Mouse (Mus musculus): ENCODE measurements at regions not wholly inside any gene's neighbourhood (a gene's known extent, or its start where the extent isn't known, plus 50 kb on each side); places are given as distances from the start of the nearest gene placed in this dataset.

GRCm38 (mm10) chr13:57186168-57186567 is 290.4 kb upstream of the Trpc7 start:
- DNase-seq (ENCODE audit: low read depth, low spot score), result no peak

- no peak for DNase-seq (ENCODE audit: low read depth, low spot score)
Observed at GRCm38 (mm10) chr13:57170180-57170579, 274.4 kb upstream of the Trpc7 start.

- DNase-seq (ENCODE audit: low read depth, low spot score), result no peak
Observed at GRCm38 (mm10) chr13:57169621-57170020, 273.8 kb upstream of the Trpc7 start.

GRCm38 (mm10) chr13:57165367-57165766 is 269.6 kb upstream of the Trpc7 start:
- no peak for DNase-seq (ENCODE audit: low read depth, low spot score)

GRCm38 (mm10) chr13:57152787-57153186 is 257.0 kb upstream of the Trpc7 start:
- no peak for DNase-seq (ENCODE audit: low read depth, low spot score)

- DNase-seq (ENCODE audit: low read depth, low spot score), result no peak
Observed at GRCm38 (mm10) chr13:57147623-57148022, 251.8 kb upstream of the Trpc7 start.

- no peak for DNase-seq (ENCODE audit: low read depth, low spot score)
Observed at GRCm38 (mm10) chr13:57146708-57147107, 250.9 kb upstream of the Trpc7 start.

- DNase-seq (ENCODE audit: low read depth, low spot score), result no peak
Observed at GRCm38 (mm10) chr13:57145782-57146181, 250.0 kb upstream of the Trpc7 start.

GRCm38 (mm10) chr13:57142851-57143250 is 247.1 kb upstream of the Trpc7 start:
- peak; percentile 28 for DNase-seq (ENCODE audit: low read depth, low spot score)

GRCm38 (mm10) chr13:57142441-57142840 is 246.6 kb upstream of the Trpc7 start:
- DNase-seq (ENCODE audit: low read depth, low spot score), result no peak

GRCm38 (mm10) chr13:57115936-57116335 is 220.1 kb upstream of the Trpc7 start:
- DNase-seq (ENCODE audit: low read depth, low spot score), result no peak

GRCm38 (mm10) chr13:57107956-57108355 is 212.2 kb upstream of the Trpc7 start:
- DNase-seq (ENCODE audit: low read depth, low spot score), result no peak

GRCm38 (mm10) chr13:57099601-57100000 is 203.8 kb upstream of the Trpc7 start:
- DNase-seq (ENCODE audit: low read depth, low spot score), result no peak

- DNase-seq (ENCODE audit: low read depth, low spot score), result no peak
Observed at GRCm38 (mm10) chr13:57091886-57092285, 196.1 kb upstream of the Trpc7 start.

- DNase-seq (ENCODE audit: low read depth, low spot score), result no peak
Observed at GRCm38 (mm10) chr13:57089381-57090075, 193.7 kb upstream of the Trpc7 start.

- DNase-seq (ENCODE audit: low read depth, low spot score), result no peak
Observed at GRCm38 (mm10) chr13:57087966-57088365, 192.2 kb upstream of the Trpc7 start.

GRCm38 (mm10) chr13:57087398-57087797 is 191.6 kb upstream of the Trpc7 start:
- DNase-seq (ENCODE audit: low read depth, low spot score), result no peak

GRCm38 (mm10) chr13:57083751-57084150 is 188.0 kb upstream of the Trpc7 start:
- no peak for DNase-seq (ENCODE audit: low read depth, low spot score)

GRCm38 (mm10) chr13:57070479-57070878 is 174.7 kb upstream of the Trpc7 start:
- no peak for DNase-seq (ENCODE audit: low read depth, low spot score)

- DNase-seq (ENCODE audit: low read depth, low spot score), result no peak
Observed at GRCm38 (mm10) chr13:57061656-57062055, 165.9 kb upstream of the Trpc7 start.

- peak; percentile 33 for DNase-seq (ENCODE audit: low read depth, low spot score)
Observed at GRCm38 (mm10) chr13:57061074-57061473, 165.3 kb upstream of the Trpc7 start.

GRCm38 (mm10) chr13:57056786-57057185 is 161.0 kb upstream of the Trpc7 start:
- DNase-seq (ENCODE audit: low read depth, low spot score), result no peak

- DNase-seq (ENCODE audit: low read depth, low spot score), result no peak
Observed at GRCm38 (mm10) chr13:57055409-57056195, 159.8 kb upstream of the Trpc7 start.
